Mouse (Mus musculus) natural killer cell, adult 2 months (primary cell): ENCODE measurements around the gene Dexi.

Experiments used
- DNase-seq, 2 experiments: peaks; one replicate each; pipeline ENCODE4 v3.0.0; 2022; ENCODE audit warnings: low spot score in 2 of 2

The Dexi gene

GRCm38 (mm10) chr16:10499122-10499521 lies 43.7 kb downstream of the Dexi start:
- peak in 1 of 2 experiments; percentile 59 for DNase-seq

- DNase-seq: no peak
Measured at GRCm38 (mm10) chr16:10498096-10498602, 44.7 kb downstream of the Dexi start.

GRCm38 (mm10) chr16:10495824-10496298 lies 47.0 kb downstream of the Dexi start:
- peak in 1 of 2 experiments; percentile 41 for DNase-seq

GRCm38 (mm10) chr16:10492587-10492986 lies 50.3 kb downstream of the Dexi start:
- no peak for DNase-seq

GRCm38 (mm10) chr16:10491716-10492115 lies 51.1 kb downstream of the Dexi start:
- no peak for DNase-seq

GRCm38 (mm10) chr16:10490503-10491150 lies 52.2 kb downstream of the Dexi start:
- no peak for DNase-seq

GRCm38 (mm10) chr16:10489904-10490457 lies 52.9 kb downstream of the Dexi start:
- no peak for DNase-seq

GRCm38 (mm10) chr16:10489483-10489882 lies 53.4 kb downstream of the Dexi start:
- DNase-seq: no peak

GRCm38 (mm10) chr16:10488769-10489481 lies 53.9 kb downstream of the Dexi start:
- DNase-seq: no peak

GRCm38 (mm10) chr16:10487895-10488493 lies 54.9 kb downstream of the Dexi start:
- DNase-seq: peak in 1 of 2 experiments; percentile 55

- no peak for DNase-seq
Measured at GRCm38 (mm10) chr16:10486993-10487392, 55.9 kb downstream of the Dexi start.

GRCm38 (mm10) chr16:10482343-10482742 lies 60.5 kb downstream of the Dexi start:
- no peak for DNase-seq

- no peak for DNase-seq
Measured at GRCm38 (mm10) chr16:10479857-10480256, 63.0 kb downstream of the Dexi start, which contains the start of gene Ciita. Gene Ciita, plus strand, starts transcription at chr16:10480059.

GRCm38 (mm10) chr16:10475919-10476318 lies 66.9 kb downstream of the Dexi start:
- no peak for DNase-seq

GRCm38 (mm10) chr16:10474956-10475355 lies 67.9 kb downstream of the Dexi start:
- DNase-seq: no peak

- DNase-seq: no peak
Measured at GRCm38 (mm10) chr16:10471950-10472349, 70.9 kb downstream of the Dexi start.

- DNase-seq: no peak
Measured at GRCm38 (mm10) chr16:10468201-10468600, 74.7 kb downstream of the Dexi start.

- no peak for DNase-seq
Measured at GRCm38 (mm10) chr16:10467391-10468107, 75.3 kb downstream of the Dexi start.

GRCm38 (mm10) chr16:10465011-10465681 lies 77.7 kb downstream of the Dexi start:
- DNase-seq: no peak

- no peak for DNase-seq
Measured at GRCm38 (mm10) chr16:10461178-10461577, 81.7 kb downstream of the Dexi start.

- DNase-seq: no peak
Measured at GRCm38 (mm10) chr16:10460188-10460587, 82.7 kb downstream of the Dexi start.
